Mouse (Mus musculus) CH12.LX (cell line): Measurements from ENCODE around the gene Thap7. TPM values are rescaled to one million over a fixed set of nuclear protein-coding genes. Genes with fewer than 3 reads are reported as not detected.

Experiments used
- DNase-seq: peaks from one replicate; pipeline ENCODE4 v3.0.0-alpha.2; 2013; ENCODE audit errors: extremely low read depth
- H3K27ac ChIP-seq: 2 replicates; pipeline ENCODE4 v1.5.1; 2012; ENCODE audit warnings: low read depth, mild to moderate bottlenecking, control low read depth, moderate library complexity; ENCODE audit not compliant: insufficient read depth
- H3K27me3 ChIP-seq: replicated peaks from 2 replicates; pipeline ENCODE3; 2012; ENCODE audit warnings: inconsistent platforms
- H3K36me3 ChIP-seq, 2 experiments: replicated peaks in 1 of 2; 2 replicates each; pipeline versions ENCODE3 to v1.6.1; 2012; ENCODE audit warnings: inconsistent platforms in 1 of 2, low read length in 1 of 2, mild to moderate bottlenecking in 1 of 2, mixed read lengths in 1 of 2, moderate library complexity in 1 of 2; ENCODE audit not compliant: control insufficient read depth in 1 of 2, insufficient read depth in 1 of 2
- H3K4me1 ChIP-seq, 2 experiments: 2 replicates each; pipeline ENCODE4 v1.6.1; 2012; ENCODE audit warnings: inconsistent platforms in 1 of 2, moderate library complexity in 1 of 2; ENCODE audit not compliant: insufficient read depth in 2 of 2, control insufficient read depth in 1 of 2
- H3K4me2 ChIP-seq: 2 replicates; pipeline ENCODE4 v1.6.1; 2012; ENCODE audit warnings: low read depth, mild to moderate bottlenecking, control low read depth; ENCODE audit not compliant: poor library complexity, insufficient read depth, severe bottlenecking
- H3K4me3 ChIP-seq, 3 experiments: fragments of 150-350 bp in 1 of 3; sonication (generic) in 1 of 3; replicated peaks in 1 of 3; 2 replicates each; pipeline versions ENCODE3 to v1.5.1; 2011 to 2012; ENCODE audit warnings: low read depth in 2 of 3, low read length in 2 of 3, mild to moderate bottlenecking in 2 of 3, moderate library complexity in 2 of 3, control low read depth in 1 of 3, improper control_type of control experiment in 1 of 3, inconsistent platforms in 1 of 3, mixed read lengths in 1 of 3; ENCODE audit not compliant: poor library complexity in 1 of 3
- H3K79me2 ChIP-seq: replicated peaks from 2 replicates; pipeline ENCODE4 v1.6.1; 2012; ENCODE audit warnings: mild to moderate bottlenecking, moderate library complexity; ENCODE audit not compliant: control insufficient read depth, poor library complexity, insufficient read depth, severe bottlenecking; ENCODE audit errors: extremely low read depth
- H3K9ac ChIP-seq: 2 replicates; pipeline ENCODE4 v1.6.1; 2012; ENCODE audit warnings: low read depth, mild to moderate bottlenecking, control low read depth, moderate library complexity; ENCODE audit not compliant: insufficient read depth
- H3K9me3 ChIP-seq: replicated peaks from 2 replicates; pipeline ENCODE3; 2012; ENCODE audit warnings: low read length, inconsistent platforms, mixed read lengths
- BHLHE40 ChIP-seq: IDR thresholded peaks from 2 replicates; pipeline ENCODE4 v1.6.1; 2011; ENCODE audit warnings: mild to moderate bottlenecking, low read depth, low read length, improper control_type of control experiment
- CHD2 ChIP-seq: IDR thresholded peaks from 2 replicates; pipeline ENCODE4 v1.6.1; 2011; ENCODE audit warnings: low read length, improper control_type of control experiment
- CTCF ChIP-seq, 2 experiments: IDR thresholded peaks in 1 of 2; conservative IDR thresholded peaks in 1 of 2; 2 replicates each; pipeline ENCODE4 v1.5.1; 2011 to 2012; ENCODE audit warnings: low read depth in 2 of 2, low read length in 2 of 2, improper control_type of control experiment in 1 of 2, inconsistent platforms in 1 of 2, mild to moderate bottlenecking in 1 of 2, moderate library complexity in 1 of 2
- E2F4 ChIP-seq: IDR thresholded peaks from 2 replicates; pipeline ENCODE4 v1.6.1; 2011; ENCODE audit warnings: low read depth, low read length, improper control_type of control experiment; ENCODE audit not compliant: insufficient replicate concordance
- ELF1 ChIP-seq: IDR thresholded peaks from 2 replicates; pipeline ENCODE4 v1.6.1; 2014; ENCODE audit warnings: low read depth, mild to moderate bottlenecking, inconsistent platforms, low read length, improper control_type of control experiment
- EP300 ChIP-seq: IDR thresholded peaks from 2 replicates; pipeline ENCODE4 v1.6.1; 2011; ENCODE audit warnings: low read length, improper control_type of control experiment
- ETS1 ChIP-seq: conservative IDR thresholded peaks from 2 replicates; pipeline ENCODE4 v1.6.1; 2012; ENCODE audit warnings: low read depth, mild to moderate bottlenecking, inconsistent platforms, low read length, improper control_type of control experiment, moderate library complexity
- IRF4 ChIP-seq: IDR thresholded peaks from 2 replicates; pipeline ENCODE4 v1.6.1; 2014; ENCODE audit warnings: low read depth, mild to moderate bottlenecking, inconsistent platforms, low read length, improper control_type of control experiment
- JUN ChIP-seq: IDR thresholded peaks from 2 replicates; pipeline ENCODE4 v1.6.1; 2011; ENCODE audit warnings: low read depth, mild to moderate bottlenecking, low read length, improper control_type of control experiment, moderate library complexity; ENCODE audit not compliant: insufficient read depth
- JUND ChIP-seq: conservative IDR thresholded peaks from 2 replicates; pipeline ENCODE4 v1.6.1; 2011; ENCODE audit warnings: low read depth, low read length, improper control_type of control experiment
- MAFK ChIP-seq: IDR thresholded peaks from 2 replicates; pipeline ENCODE4 v1.6.1; 2011; ENCODE audit warnings: low read length, improper control_type of control experiment; ENCODE audit not compliant: insufficient replicate concordance
- MAZ ChIP-seq: IDR thresholded peaks from 2 replicates; pipeline ENCODE4 v1.6.1; 2012; ENCODE audit warnings: low read depth, mild to moderate bottlenecking, inconsistent platforms, low read length, improper control_type of control experiment, moderate library complexity
- MEF2A ChIP-seq: IDR thresholded peaks from 2 replicates; pipeline ENCODE4 v1.6.1; 2014; ENCODE audit warnings: low read depth, mild to moderate bottlenecking, inconsistent platforms, low read length, improper control_type of control experiment, borderline replicate concordance
- MXI1 ChIP-seq: IDR thresholded peaks from 2 replicates; pipeline ENCODE4 v1.6.1; 2011; ENCODE audit warnings: mild to moderate bottlenecking, low read depth, low read length, improper control_type of control experiment
- MYC ChIP-seq: IDR thresholded peaks from 2 replicates; pipeline ENCODE4 v1.6.1; 2011; ENCODE audit warnings: low read depth, mild to moderate bottlenecking, improper control_type of control experiment, low read length
- NELFE ChIP-seq: IDR thresholded peaks from 2 replicates; pipeline ENCODE4 v1.6.1; 2011; ENCODE audit warnings: low read depth, low read length, improper control_type of control experiment
- NRF1 ChIP-seq: IDR thresholded peaks from 2 replicates; pipeline ENCODE4 v1.6.1; 2014; ENCODE audit warnings: low read depth, mild to moderate bottlenecking, inconsistent platforms, low read length, improper control_type of control experiment, moderate library complexity
- PAX5 ChIP-seq: IDR thresholded peaks from 2 replicates; pipeline ENCODE4 v1.6.1; 2012; ENCODE audit warnings: low read length, inconsistent platforms, mixed read lengths
- POLR2A ChIP-seq: IDR thresholded peaks from 2 replicates; pipeline ENCODE4 v1.6.1; 2011; ENCODE audit warnings: low read depth, mild to moderate bottlenecking, improper control_type of control experiment, low read length
- POLR2AphosphoS2 ChIP-seq: IDR thresholded peaks from 2 replicates; pipeline ENCODE4 v1.6.1; 2011; ENCODE audit warnings: low read depth, low read length, improper control_type of control experiment
- RAD21 ChIP-seq: IDR thresholded peaks from 2 replicates; pipeline ENCODE4 v1.6.1; 2011; ENCODE audit warnings: low read depth, mild to moderate bottlenecking, low read length, improper control_type of control experiment, moderate library complexity
- RCOR1 ChIP-seq: conservative IDR thresholded peaks from 2 replicates; pipeline ENCODE4 v1.6.1; 2012; ENCODE audit warnings: low read depth, mild to moderate bottlenecking, inconsistent platforms, low read length, improper control_type of control experiment
- SMC3 ChIP-seq: IDR thresholded peaks from 2 replicates; pipeline ENCODE4 v1.6.1; 2011; ENCODE audit warnings: low read depth, low read length, improper control_type of control experiment
- TCF12 ChIP-seq: IDR thresholded peaks from 2 replicates; pipeline ENCODE4 v1.6.1; 2014; ENCODE audit warnings: low read depth, mild to moderate bottlenecking, inconsistent platforms, low read length, improper control_type of control experiment
- USF1 ChIP-seq: IDR thresholded peaks from 2 replicates; pipeline ENCODE4 v1.6.1; 2014; ENCODE audit warnings: low read depth, mild to moderate bottlenecking, inconsistent platforms, low read length, improper control_type of control experiment
- ZC3H11A ChIP-seq: IDR thresholded peaks from 2 replicates; pipeline ENCODE4 v1.6.1; 2012; ENCODE audit warnings: low read depth, mild to moderate bottlenecking, inconsistent platforms, low read length, improper control_type of control experiment
- ZMIZ1 ChIP-seq: IDR thresholded peaks from 2 replicates; pipeline ENCODE4 v1.6.1; 2012; ENCODE audit warnings: low read depth, mild to moderate bottlenecking, inconsistent platforms, low read length, improper control_type of control experiment
- dilution Hi-C: fragments of 300-500 bp; cut with MboI; formaldehyde crosslinking; loops from 2 replicates; pipeline ENCODE4 v1.14.3; 2020; ENCODE audit warnings: low sequenced_read_pairs; ENCODE audit not compliant: extremely low pct_unique_long_range_greater_than_20kb, extremely low pct_ligation_motif_present
- in situ Hi-C: fragments of 300-500 bp; cut with MboI; formaldehyde crosslinking; loops from 3 replicates; pipeline ENCODE4 v1.14.3; 2019; ENCODE audit warnings: low sequenced_read_pairs, low pct_ligation_motif_present, low pct_unique_long_range_greater_than_20kb, mixed read lengths
- polyA plus RNA-seq: library from polyadenylated mRNA; unstranded; fragments of >175 nt; gene quantifications from 2 replicates; pipeline ENCODE4 v1.2.1, GENCODE M21; 2012; ENCODE audit warnings: low read depth; ENCODE audit not compliant: insufficient read length
- total RNA-seq, 2 experiments: library from RNA; depleted of rRNA; stranded (reverse); fragments of 300-350 nt in 1 of 2; fragments of >200 nt in 1 of 2; gene quantifications; 2 replicates each; pipeline ENCODE4 v1.2.3; 2012 to 2014

Gene Thap7
- total and polyA plus RNA-seq, 3 experiments: 64.3 to 83.3 (median 79.4) TPM

GRCm38 (mm10) chr16:17532676-17533329 lies 1.9 kb upstream of the Thap7 start:
- Histone ChIP-seq H3K36me3 (peaks cover 11 to 13% of the 10 kb centered on the region in 2 experiments), H3K9me3 (peaks cover 2% of the 10 kb centered on the region), H3K4me3 (no peak overlapping the region), H3K4me2 (no peak overlapping the region), H3K4me1 (peaks cover 5 to 33% of the 10 kb centered on the region in 2 experiments; a peak in 2 of 4 replicates), H3K79me2 (peaks cover 11% of the 10 kb centered on the region; the same call in 1 of the 2 replicates), H3K9ac (no peak overlapping the region), H3K27me3 (no peaks in the 10 kb centered on the region), H3K27ac (no peak overlapping the region)
- dilution Hi-C loops: no loop called here
- DNase-seq: no peak
- in situ Hi-C loops: loop anchor here (5.0 to 10.0 kb wide), 2 partner anchors 126 to 328 kb away; partner anchors contain the start of genes Pi4ka, Rimbp3, Snap29 and Ube2l3
- TF ChIP-seq USF1 (no peak), MXI1 (no peak), MAZ (no peak), EP300 (no peak), ETS1 (no peak), ZMIZ1 (no peak), MAFK (no peak), ZC3H11A (no peak), JUND (no peak), E2F4 (no peak), CHD2 (no peak), TCF12 (no peak), BHLHE40 (no peak), IRF4 (no peak), RCOR1 (no peak), SMC3 (no peak), ELF1 (no peak)
- TF ChIP-seq, all 38 proteins: peak for 0

GRCm38 (mm10) chr16:17532271-17532670 lies 1.3 kb upstream of the Thap7 start:
- peak overlapping the region; percentile 84 for H3K4me2 ChIP-seq
- in situ Hi-C loops (loop anchor here (5.0 to 10.0 kb wide), 2 partner anchors 125 to 327 kb away; partner anchors contain the start of genes Pi4ka, Rimbp3, Snap29 and Ube2l3), dilution Hi-C loops (no loop called here)
- no peak overlapping the region for H3K27ac ChIP-seq
- peaks cover 16 to 19% of the 10 kb centered on the region in 2 experiments for H3K36me3 ChIP-seq
- no peaks in the 10 kb centered on the region for H3K27me3 ChIP-seq
- H3K4me1 ChIP-seq: peaks cover 5 to 38% of the 10 kb centered on the region in 2 experiments; a peak in 2 of 4 replicates
- TF ChIP-seq MAFK: no peak
- no peak for TF ChIP-seq PAX5
- 0 out of 2 replicates have a peak, but pooled peaks have one; percentile 34 for TF ChIP-seq MAZ
- TF ChIP-seq JUN: no peak
- TF ChIP-seq MYC: no peak
- no peak for TF ChIP-seq CHD2
- TF ChIP-seq USF1: no peak
- TF ChIP-seq IRF4: 0 out of 2 replicates have a peak, but pooled peaks have one; percentile 18
- peak; percentile 88 for TF ChIP-seq RAD21
- 0 out of 2 replicates have a peak, but pooled peaks have one; percentile 41 for TF ChIP-seq NELFE
- TF ChIP-seq NRF1: no peak
- TF ChIP-seq TCF12: 0 out of 2 replicates have a peak, but pooled peaks have one; percentile 32
- peak in 1 of 2 experiments; percentile 92; a peak in 2 of 4 replicates for TF ChIP-seq CTCF (conservative IDR thresholded peaks at IDR 0.05 in 1 of 2, IDR thresholded peaks at IDR 0.05 in 1 of 2; ENCODE audit: low read depth in 2 of 2, low read length in 2 of 2)
- TF ChIP-seq JUND: no peak
- no peak for TF ChIP-seq E2F4
- no peak for TF ChIP-seq POLR2AphosphoS2
- no peak for TF ChIP-seq ELF1
- peak; percentile 76 for TF ChIP-seq SMC3
- no peak for TF ChIP-seq RCOR1
- no peak for TF ChIP-seq MEF2A
- no peak for TF ChIP-seq MXI1
- TF ChIP-seq POLR2A: no peak
- no peak for TF ChIP-seq ZC3H11A
- H3K9ac ChIP-seq: peak overlapping the region; percentile 84
- peak overlapping the region in 1 of 3 experiments; percentile 69 for H3K4me3 ChIP-seq
- DNase-seq: peak; percentile 73
- peaks cover 11% of the 10 kb centered on the region; the same call in 1 of the 2 replicates for H3K79me2 ChIP-seq
- peaks cover 2% of the 10 kb centered on the region for H3K9me3 ChIP-seq
